ENCODE assay signal across 8 mouse cellular contexts in the genomic region with DNA sequence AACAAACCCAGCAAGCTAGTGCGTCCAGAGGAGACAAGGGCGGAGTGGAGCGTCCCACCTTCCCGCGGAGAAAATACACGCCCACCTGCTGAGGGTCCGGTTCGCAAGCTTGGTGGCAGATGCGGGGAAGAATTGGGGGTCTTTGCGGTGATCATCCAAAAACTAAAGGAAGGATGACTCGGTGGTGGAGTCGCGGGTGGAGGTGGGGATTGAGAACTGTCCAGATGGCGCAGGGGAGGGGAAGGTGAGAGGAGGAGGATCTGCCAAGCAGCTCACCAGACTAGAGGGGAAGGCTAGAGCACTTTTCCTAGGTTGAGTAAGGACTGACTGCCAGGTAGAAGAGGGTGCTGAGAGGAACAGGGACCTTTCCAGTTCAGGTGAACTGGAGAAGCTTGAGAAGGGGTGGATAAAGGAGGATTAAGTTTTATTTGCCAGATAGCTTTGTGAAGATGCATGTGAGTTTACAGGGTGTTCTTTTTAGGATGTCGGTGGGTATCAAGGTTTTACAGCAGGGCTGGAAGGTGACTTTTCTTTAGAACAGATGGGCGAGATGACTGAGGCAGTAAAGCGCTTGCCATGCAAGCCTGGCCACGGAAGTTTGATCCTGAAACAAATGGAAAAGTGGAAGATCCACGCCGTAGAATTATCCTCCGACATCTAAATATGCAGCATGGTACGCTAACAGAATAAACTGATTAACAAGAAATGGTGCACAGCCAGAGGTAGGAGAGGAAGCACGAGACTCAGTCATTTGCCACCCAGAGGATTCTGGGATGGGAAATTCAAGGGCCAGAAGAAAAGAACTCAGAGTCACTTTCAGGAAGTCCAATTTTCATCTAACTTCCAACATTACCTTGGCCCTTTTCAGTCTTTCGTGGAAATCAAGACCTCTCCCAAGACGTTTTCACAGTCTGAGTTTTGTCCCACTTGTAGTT. TPM values are rescaled to one million over a fixed set of nuclear protein-coding genes. Genes with fewer than 3 reads are reported as not detected.
DNase-seq lines count a peak whose midpoint lies in the region; ATAC-seq and TF ChIP-seq lines count a peak whose summit lies in the region.

No protein-coding gene starts in this region.

- peak overlapping the region; percentile 80 for H3K4me3 ChIP-seq in heart, adult 2 months
- peak overlapping the region; percentile 55 for H3K4me3 ChIP-seq in forebrain, embryonic 12.5 days (replicated peaks)
- peak overlapping the region; percentile 54 for H3K4me3 ChIP-seq in intestine, postnatal 0 days (ENCODE audit: low read depth, low read length)

- WGBS in heart, adult 2 months: 13% methylated on average over 25 of the region's 25 CpGs
- WGBS in forebrain, embryonic 12.5 days: 21% methylated on average over 25 of the region's 25 CpGs
- 13% methylated on average over 25 of the region's 25 CpGs for WGBS in intestine, postnatal 0 days

- H3K79me2 ChIP-seq in heart, adult 2 months (replicated peaks; ENCODE audit: control insufficient read depth, insufficient read depth, low read length): peaks cover 6% of the 10 kb centered on the region

- no peaks in the 10 kb centered on the region for H3K9me3 ChIP-seq in forebrain, embryonic 12.5 days
- H3K9me3 ChIP-seq in intestine, postnatal 0 days (ENCODE audit: control insufficient read depth): no peaks in the 10 kb centered on the region

- ATAC-seq in forebrain, embryonic 12.5 days (ENCODE audit: low FRiP score): no peak
- ATAC-seq in intestine, postnatal 0 days: no peak

- intact Hi-C loops in heart, adult 2 months (cut with DNase I): loop anchor here (5.0 kb wide), 1 partner anchor 157 kb away; no protein-coding TSS in a partner anchor
- intact Hi-C loops in heart, postnatal 14 days (cut with DNase I): loop anchor here (5.0 kb wide), 1 partner anchor 33 kb away; no protein-coding TSS in a partner anchor

- no peaks in the 10 kb centered on the region for H3K27me3 ChIP-seq in heart, adult 2 months (ENCODE audit: control insufficient read depth, insufficient read depth, low read length)
- H3K27me3 ChIP-seq in forebrain, embryonic 12.5 days: peaks cover 23% of the 10 kb centered on the region
- H3K27me3 ChIP-seq in intestine, postnatal 0 days (replicated peaks; ENCODE audit: control insufficient read depth, insufficient read depth, low read length): no peaks in the 10 kb centered on the region

- peak; percentile 27; the same call in 1 of the 2 replicates for TF ChIP-seq POLR2A in heart, adult 2 months (IDR thresholded peaks at IDR 0.05; ENCODE audit: insufficient read depth, low read depth, low read length)

- H3K27ac ChIP-seq in heart, adult 2 months: peak overlapping the region; percentile 99
- peak overlapping the region; percentile 82 for H3K27ac ChIP-seq in forebrain, embryonic 12.5 days
- peak overlapping the region; percentile 100 for H3K27ac ChIP-seq in intestine, postnatal 0 days (ENCODE audit: low read depth, low read length)

- H3K4me1 ChIP-seq in heart, adult 2 months (ENCODE audit: control insufficient read depth, insufficient read depth, low read length): peaks cover 18% of the 10 kb centered on the region
- peaks cover 51% of the 10 kb centered on the region for H3K4me1 ChIP-seq in forebrain, embryonic 12.5 days
- H3K4me1 ChIP-seq in intestine, postnatal 0 days (replicated peaks; ENCODE audit: control insufficient read depth, insufficient read depth, low read length): peaks cover 14% of the 10 kb centered on the region; the same call in 1 of the 2 replicates

- H3K9ac ChIP-seq in heart, adult 2 months (ENCODE audit: low read depth, low read length): peak overlapping the region; percentile 86
- H3K9ac ChIP-seq in forebrain, embryonic 12.5 days: peak overlapping the region; percentile 59
- peak overlapping the region; percentile 89 for H3K9ac ChIP-seq in intestine, postnatal 0 days (ENCODE audit: low read depth, low read length)

- no peaks in the 10 kb centered on the region; the same call in 1 of the 2 replicates for H3K36me3 ChIP-seq in heart, adult 2 months (ENCODE audit: control insufficient read depth, insufficient read depth, low read length)
- H3K36me3 ChIP-seq in forebrain, embryonic 12.5 days (replicated peaks): no peaks in the 10 kb centered on the region
- H3K36me3 ChIP-seq in intestine, postnatal 0 days (ENCODE audit: control insufficient read depth, insufficient read depth): no peaks in the 10 kb centered on the region

- DNase-seq in heart, adult 2 months: peak; percentile 67 to 71
- DNase-seq in heart, postnatal 14 days: no peak
- peak; percentile 25 for DNase-seq in ZHBTc4 (ENCODE audit: low read depth, low spot score)
- peak; percentile 14 to 59 for DNase-seq in lung, postnatal 4 days
- peak; percentile 71 for DNase-seq in thymus, postnatal 0 days (ENCODE audit: low spot score)
- DNase-seq in adrenal gland, postnatal 4 days (ENCODE audit: low spot score in 2 of 2): no peak

- 0 out of 2 replicates have a peak, but pooled peaks have one; percentile 12 for TF ChIP-seq EP300 in heart, adult 2 months (IDR thresholded peaks at IDR 0.05; ENCODE audit: insufficient read depth, low read depth, low read length)

- peak overlapping the region; percentile 88 for H3K4me2 ChIP-seq in forebrain, embryonic 12.5 days
- peak overlapping the region; percentile 85 for H3K4me2 ChIP-seq in intestine, postnatal 0 days (replicated peaks; ENCODE audit: low read depth)

- TF ChIP-seq CTCF in heart, adult 2 months (IDR thresholded peaks at IDR 0.05): no peak
- no peak for TF ChIP-seq CTCF in intestine, postnatal 0 days (IDR thresholded peaks at IDR 0.05; ENCODE audit: low read depth)

RNA-seq across cellular contexts. Expression of a gene that starts 2.7 kb away (rescaled TPM):
- total RNA-seq in heart, adult 2 months (2021): 100 to 1,000 TPM; 118 to 129 TPM
- 119 and 122 TPM in 2 replicates for polyA plus RNA-seq in heart, adult 2 months (2012; rRNA removed)
- 100 to 1,000 TPM; 128 to 130 TPM for total RNA-seq in heart, postnatal 14 days (2021)
- 17.7 and 20.3 TPM in 2 replicates for polyA plus RNA-seq in forebrain, embryonic 12.5 days (2016; fragmentation: Nextera tagmentation; extraction: Ambion mirVana)
- polyA plus RNA-seq in intestine, postnatal 0 days (2015; fragmentation: Nextera tagmentation; extraction: Ambion mirVana): 15.8 and 16.2 TPM in 2 replicates
- polyA plus RNA-seq in thymus, postnatal 0 days (2015; fragmentation: Nextera tagmentation; extraction: Ambion mirVana): 32.0 and 32.2 TPM in 2 replicates
- total RNA-seq in adrenal gland, postnatal 4 days (2021): 10 to 100 TPM; 90.0 to 92.1 TPM

RNA-seq across cellular contexts. Expression of a gene that starts 57.7 kb away (rescaled TPM):
- total RNA-seq in heart, adult 2 months (2021): under 1 TPM; 0.21 to 0.45 TPM
- 0.64 and 1.1 TPM in 2 replicates for polyA plus RNA-seq in heart, adult 2 months (2012; rRNA removed)
- total RNA-seq in heart, postnatal 14 days (2021): 1 to 10 TPM; 3.8 to 7.2 TPM
- polyA plus RNA-seq in forebrain, embryonic 12.5 days (2016; fragmentation: Nextera tagmentation; extraction: Ambion mirVana): 24.9 and 27.3 TPM in 2 replicates
- 4.3 TPM in 2 replicates for polyA plus RNA-seq in intestine, postnatal 0 days (2015; fragmentation: Nextera tagmentation; extraction: Ambion mirVana)
- 5.8 and 6.1 TPM in 2 replicates for polyA plus RNA-seq in thymus, postnatal 0 days (2015; fragmentation: Nextera tagmentation; extraction: Ambion mirVana)
- 10 to 100 TPM; 17.2 to 18.8 TPM for total RNA-seq in adrenal gland, postnatal 4 days (2021)

Comparison
In these comparisons a context has a peak if more than half of its experiments do, and no peak if none do; other contexts are left out.
1. DNase-seq: peak in heart, adult 2 months (2 of 2), ZHBTc4 (single experiment), lung, postnatal 4 days (2 of 2) and thymus, postnatal 0 days (single experiment); none in heart, postnatal 14 days (0 of 2) and adrenal gland, postnatal 4 days (0 of 2).
2. Peak in every context shown above with its lines, with median percentiles within 50 percentile points of each other: H3K27ac ChIP-seq, H3K4me3 ChIP-seq and H3K9ac ChIP-seq.